Mouse (Mus musculus): ENCODE results near the gene Clmn. TPM values are rescaled to one million over a fixed set of nuclear protein-coding genes. Genes with fewer than 3 reads are reported as not detected.
"Not testable (repeated sequence)": the region's sequence is repeated elsewhere in the genome, so short reads cannot be mapped to it uniquely, and the experiment has no call there.

Clmn gene
- total and polyA plus RNA-seq, 2 experiments from 2014 or later: 2.2 to 2.4 TPM

DNA sequence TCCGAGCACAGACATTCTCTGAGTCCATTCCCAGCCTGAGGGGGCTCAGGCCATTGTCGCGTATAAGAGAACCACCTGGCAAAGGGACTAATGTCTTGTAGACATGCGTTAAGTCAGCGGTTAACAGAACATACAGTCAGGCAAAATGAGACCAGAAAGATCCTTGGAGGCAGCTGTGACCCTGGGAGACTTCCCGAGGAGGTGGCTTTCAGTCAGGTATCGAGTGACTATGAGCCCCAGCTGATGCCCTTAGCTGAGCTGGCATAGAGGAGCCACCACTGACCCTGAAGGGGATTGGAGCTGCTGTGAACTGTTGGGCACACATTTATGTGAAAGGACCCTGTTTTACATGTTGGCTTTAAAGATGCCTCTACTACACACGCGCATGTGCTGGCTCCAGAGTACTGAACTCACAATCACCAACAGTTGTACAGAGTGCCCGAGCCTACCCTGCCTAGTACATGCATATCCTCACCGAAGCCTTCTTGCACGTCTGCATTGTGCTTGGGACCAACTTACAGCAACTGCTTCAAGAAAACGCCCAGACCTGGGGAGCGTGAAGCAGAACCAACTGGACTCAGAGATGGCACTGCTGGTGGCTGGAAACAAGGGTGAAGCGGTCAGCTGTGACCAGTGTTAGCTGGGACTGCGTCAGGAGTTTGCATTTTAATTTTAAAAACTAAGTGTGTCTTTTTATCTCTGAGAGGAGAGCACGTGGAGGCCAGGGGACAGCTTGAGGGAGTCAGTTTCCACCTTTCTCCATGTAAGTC, 34.0 kb downstream of the Clmn start:
- 68% methylated on average over 17 of the region's 17 CpGs for WGBS
- no peak for DNase-seq (ENCODE audit: low spot score)

GRCm38 (mm10) chr12:104830283-104830639, 34.6 kb downstream of the Clmn start:
- no peaks in the 10 kb centered on the region for H3K27me3 ChIP-seq (ENCODE audit: insufficient read depth, low read length)
- ATAC-seq (ENCODE audit: low FRiP score) (peak; percentile 11; the same call in 1 of the 2 replicates), DNase-seq (ENCODE audit: low spot score) (no peak)
- WGBS: 69% methylated on average over 7 of the region's 7 CpGs
- H3K9ac ChIP-seq (replicated peaks; ENCODE audit: low read length, poor library complexity, severe bottlenecking): no peak overlapping the region
- H3K27ac ChIP-seq (ENCODE audit: low read depth, low read length): no peak overlapping the region
- no peak for TF ChIP-seq CTCF (IDR thresholded peaks at IDR 0.05)
- H3K4me3 ChIP-seq (ENCODE audit: low read depth, low read length): no peak overlapping the region
- H3K4me2 ChIP-seq (ENCODE audit: low read depth, low read length, poor library complexity, severe bottlenecking): no peak overlapping the region
- H3K36me3 ChIP-seq (ENCODE audit: insufficient read depth, low read length): no peaks in the 10 kb centered on the region
- 0 out of 2 replicates have a peak, but pooled peaks cover 2% of the 10 kb centered on the region for H3K4me1 ChIP-seq (ENCODE audit: insufficient read depth, low read length)
- H3K9me3 ChIP-seq (ENCODE audit: low read length): no peaks in the 10 kb centered on the region

More for the DNA sequence above, 34.0 kb downstream of the Clmn start:
- Histone ChIP-seq H3K9ac (replicated peaks; ENCODE audit: low read length, poor library complexity, severe bottlenecking) (no peak overlapping the region), H3K9me3 (ENCODE audit: low read length) (no peaks in the 10 kb centered on the region), H3K4me3 (ENCODE audit: low read depth, low read length) (no peak overlapping the region), H3K4me1 (ENCODE audit: insufficient read depth, low read length) (0 out of 2 replicates have a peak, but pooled peaks cover 5% of the 10 kb centered on the region), H3K27me3 (ENCODE audit: insufficient read depth, low read length) (no peaks in the 10 kb centered on the region), H3K36me3 (ENCODE audit: insufficient read depth, low read length) (no peaks in the 10 kb centered on the region), H3K4me2 (ENCODE audit: low read depth, low read length, poor library complexity, severe bottlenecking) (no peak overlapping the region), H3K27ac (ENCODE audit: low read depth, low read length) (no peak overlapping the region)
- no peak for ATAC-seq (ENCODE audit: low FRiP score)
- no peak for TF ChIP-seq CTCF (IDR thresholded peaks at IDR 0.05)

- Histone ChIP-seq H3K36me3 (ENCODE audit: insufficient read depth, low read length) (no peaks in the 10 kb centered on the region), H3K4me3 (ENCODE audit: low read depth, low read length) (no peak overlapping the region), H3K9ac (replicated peaks; ENCODE audit: low read length, poor library complexity, severe bottlenecking) (no peak overlapping the region), H3K27me3 (ENCODE audit: insufficient read depth, low read length) (no peaks in the 10 kb centered on the region), H3K4me1 (ENCODE audit: insufficient read depth, low read length) (no peaks in the 10 kb centered on the region), H3K4me2 (ENCODE audit: low read depth, low read length, poor library complexity, severe bottlenecking) (no peak overlapping the region), H3K27ac (ENCODE audit: low read depth, low read length) (no peak overlapping the region), H3K9me3 (ENCODE audit: low read length) (no peaks in the 10 kb centered on the region)
- ATAC-seq (ENCODE audit: low FRiP score): peak; percentile 35; the same call in 1 of the 2 replicates
- WGBS: 35% methylated on average over 6 of the region's 6 CpGs
- TF ChIP-seq CTCF (IDR thresholded peaks at IDR 0.05): peak; percentile 62
- DNase-seq (ENCODE audit: low spot score): peak; percentile 39
These were observed 35.1 kb downstream of the Clmn start for GRCm38 (mm10) chr12:104829596-104830282.

GRCm38 (mm10) chr12:104828986-104829385, 35.9 kb downstream of the Clmn start:
- H3K27me3 ChIP-seq (ENCODE audit: insufficient read depth, low read length): not testable (repeated sequence)
- WGBS: 88% methylated on average over 4 of the region's 4 CpGs

DNA sequence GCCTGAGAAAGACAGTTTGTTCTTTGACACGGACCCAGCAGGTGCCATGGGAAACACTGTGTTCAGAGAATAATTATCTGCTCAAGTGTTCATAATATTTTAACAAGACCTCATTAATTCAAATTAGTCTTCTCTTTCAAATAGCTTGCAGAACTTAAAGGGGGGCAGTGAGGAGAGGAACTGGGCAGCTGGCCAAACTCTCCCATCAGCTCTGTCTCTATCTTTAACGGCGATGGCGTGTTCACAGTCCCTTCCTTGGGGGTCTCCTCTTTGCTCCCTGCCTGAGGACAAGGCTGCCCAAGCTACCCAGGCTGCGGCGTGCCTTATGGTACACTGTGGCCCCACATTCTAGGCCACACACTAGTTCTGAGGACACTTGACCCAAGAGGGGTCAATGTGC, 37.2 kb downstream of the Clmn start:
- Histone ChIP-seq H3K9me3 (ENCODE audit: low read length) (no peaks in the 10 kb centered on the region), H3K4me1 (ENCODE audit: insufficient read depth, low read length) (no peaks in the 10 kb centered on the region), H3K4me3 (ENCODE audit: low read depth, low read length) (no peak overlapping the region), H3K4me2 (ENCODE audit: low read depth, low read length, poor library complexity, severe bottlenecking) (no peak overlapping the region), H3K9ac (replicated peaks; ENCODE audit: low read length, poor library complexity, severe bottlenecking) (no peak overlapping the region), H3K27me3 (ENCODE audit: insufficient read depth, low read length) (no peaks in the 10 kb centered on the region), H3K27ac (ENCODE audit: low read depth, low read length) (no peak overlapping the region), H3K36me3 (ENCODE audit: insufficient read depth, low read length) (no peaks in the 10 kb centered on the region)
- peak; percentile 38 for DNase-seq (ENCODE audit: low spot score)
- TF ChIP-seq CTCF (IDR thresholded peaks at IDR 0.05): no peak
- WGBS: 44% methylated on average over 6 of the region's 6 CpGs
- no peak for ATAC-seq (ENCODE audit: low FRiP score)

More at GRCm38 (mm10) chr12:104828986-104829385, 35.9 kb downstream of the Clmn start:
- not testable (repeated sequence) for DNase-seq (ENCODE audit: low spot score); H3K4me1 ChIP-seq (ENCODE audit: insufficient read depth, low read length); H3K27ac ChIP-seq (ENCODE audit: low read depth, low read length); H3K4me3 ChIP-seq (ENCODE audit: low read depth, low read length); H3K36me3 ChIP-seq (ENCODE audit: insufficient read depth, low read length); H3K4me2 ChIP-seq (ENCODE audit: low read depth, low read length, poor library complexity, severe bottlenecking); H3K9me3 ChIP-seq (ENCODE audit: low read length); ATAC-seq (ENCODE audit: low FRiP score); H3K9ac ChIP-seq (replicated peaks; ENCODE audit: low read length, poor library complexity, severe bottlenecking)

- no peak overlapping the region for H3K9ac ChIP-seq (replicated peaks; ENCODE audit: low read length, poor library complexity, severe bottlenecking)
- H3K4me2 ChIP-seq (ENCODE audit: low read depth, low read length, poor library complexity, severe bottlenecking): no peak overlapping the region
- H3K36me3 ChIP-seq (ENCODE audit: insufficient read depth, low read length): no peaks in the 10 kb centered on the region
- no peaks in the 10 kb centered on the region for H3K9me3 ChIP-seq (ENCODE audit: low read length)
- TF ChIP-seq CTCF (IDR thresholded peaks at IDR 0.05): no peak
- ATAC-seq (ENCODE audit: low FRiP score) (no peak), DNase-seq (ENCODE audit: low spot score) (no peak)
- no peak overlapping the region for H3K4me3 ChIP-seq (ENCODE audit: low read depth, low read length)
- no peaks in the 10 kb centered on the region for H3K27me3 ChIP-seq (ENCODE audit: insufficient read depth, low read length)
- H3K4me1 ChIP-seq (ENCODE audit: insufficient read depth, low read length): no peaks in the 10 kb centered on the region
- 55% methylated on average over 6 of the region's 6 CpGs for WGBS
- no peak overlapping the region for H3K27ac ChIP-seq (ENCODE audit: low read depth, low read length)
These were observed 40.0 kb downstream of the Clmn start for GRCm38 (mm10) chr12:104824907-104825267.
